Mouse (Mus musculus) spleen, adult 2 months (tissue): ENCODE measurements around the gene Hist2h2aa2. TPM values are rescaled to one million over a fixed set of nuclear protein-coding genes. Genes with fewer than 3 reads are reported as not detected.

Experiments
- DNase-seq, 2 experiments: peaks; one replicate each; pipeline versions ENCODE4 v3.0.0 to v3.0.0-alpha.2; 2012 to 2021; ENCODE audit warnings: low spot score in 2 of 2, low read depth in 1 of 2
- H3K27ac ChIP-seq: fragments of 200-500 bp; 2 replicates; pipeline ENCODE4 v1.5.1; 2012; ENCODE audit warnings: low read length, inconsistent platforms; ENCODE audit not compliant: insufficient read depth
- H3K27me3 ChIP-seq: fragments of 200-500 bp; 2 replicates; pipeline ENCODE4 v1.6.1; 2012; ENCODE audit warnings: mild to moderate bottlenecking, moderate library complexity, low read length, inconsistent platforms; ENCODE audit not compliant: control insufficient read depth, insufficient read depth
- H3K36me3 ChIP-seq: fragments of 200-500 bp; 2 replicates; pipeline ENCODE4 v1.6.1; 2012; ENCODE audit warnings: mild to moderate bottlenecking, low read length, inconsistent platforms; ENCODE audit not compliant: control insufficient read depth, insufficient read depth
- H3K4me1 ChIP-seq: fragments of 200-500 bp; 2 replicates; pipeline ENCODE4 v1.6.1; 2011; ENCODE audit warnings: inconsistent platforms; ENCODE audit not compliant: control insufficient read depth, insufficient read depth, insufficient read length
- H3K4me3 ChIP-seq: fragments of 200-500 bp; 2 replicates; pipeline ENCODE4 v1.5.1; 2011; ENCODE audit warnings: mild to moderate bottlenecking, inconsistent platforms; ENCODE audit not compliant: insufficient read depth, insufficient read length; ENCODE audit errors: extremely low read depth
- CTCF ChIP-seq: fragments of 200-500 bp; IDR thresholded peaks from 2 replicates; pipeline ENCODE4 v1.5.1; 2011; ENCODE audit warnings: mild to moderate bottlenecking, inconsistent platforms; ENCODE audit not compliant: insufficient read depth, insufficient read length, insufficient replicate concordance; ENCODE audit errors: extremely low read depth
- POLR2A ChIP-seq: fragments of 200-500 bp; IDR thresholded peaks from 2 replicates; pipeline ENCODE4 v1.6.1; 2011; ENCODE audit warnings: low read depth, low read length, inconsistent platforms
- WGBS: fragments of 180-500 bp; shearing (Covaris S2); methylation state at CpG from one replicate; pipeline ENCODE4 v1.1.7; 2018; 5-methylcytosine and 5-hydroxymethylcytosine counted together
- polyA plus RNA-seq: library from polyadenylated mRNA; depleted of rRNA; stranded (reverse); fragments of >200 nt; gene quantifications from 2 replicates; pipeline ENCODE4 v1.2.3, GENCODE M21; 2012

Hist2h2aa2 gene
- polyA plus RNA-seq, 1 experiment = 169 TPM

DNA sequence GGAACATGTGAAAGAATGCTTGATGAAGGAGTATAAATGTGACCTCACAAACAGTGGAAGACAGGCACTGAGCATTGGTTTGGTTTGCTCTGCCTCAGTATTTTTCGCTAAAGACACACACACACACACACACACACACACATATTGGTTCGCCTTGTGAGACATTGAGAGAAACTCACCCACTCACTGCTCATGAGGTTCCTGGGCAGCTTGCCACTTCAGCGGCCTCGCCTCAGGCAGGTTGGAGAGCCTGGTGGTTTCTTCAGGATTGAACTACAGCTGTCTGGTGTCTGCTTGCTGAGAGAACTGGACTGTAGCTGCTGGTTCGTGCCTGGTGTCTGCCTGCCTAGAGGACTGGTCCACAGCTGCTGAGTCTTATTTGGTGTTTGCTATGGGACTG is 20.1 kb upstream of the Hist2h2aa2 start:
- no peaks in the 10 kb centered on the region for H3K36me3 ChIP-seq
- whole genome bisulfite sequencing = 91% methylated on average over 5 of the region's 5 CpGs

GRCm38 (mm10) chr3:96257190-96257589 is 17.1 kb upstream of the Hist2h2aa2 start:
- no peaks in the 10 kb centered on the region; the same call in 1 of the 2 replicates for H3K4me1 ChIP-seq
- no peak overlapping the region for H3K27ac ChIP-seq
- DNase-seq = no peak
- TF ChIP-seq CTCF (no peak), POLR2A (no peak)
- no peaks in the 10 kb centered on the region for H3K27me3 ChIP-seq
- no peak overlapping the region for H3K4me3 ChIP-seq
- 65% methylated on average over 3 of the region's 3 CpGs for WGBS
- H3K36me3 ChIP-seq = no peaks in the 10 kb centered on the region

More for the DNA sequence above, 20.1 kb upstream of the Hist2h2aa2 start:
- no peak overlapping the region for H3K4me3 ChIP-seq
- H3K27ac ChIP-seq = no peak overlapping the region
- peaks cover 4% of the 10 kb centered on the region; the same call in 1 of the 2 replicates for H3K4me1 ChIP-seq
- no peak for TF ChIP-seq CTCF
- TF ChIP-seq POLR2A = no peak
- no peaks in the 10 kb centered on the region for H3K27me3 ChIP-seq
- DNase-seq = no peak

DNA sequence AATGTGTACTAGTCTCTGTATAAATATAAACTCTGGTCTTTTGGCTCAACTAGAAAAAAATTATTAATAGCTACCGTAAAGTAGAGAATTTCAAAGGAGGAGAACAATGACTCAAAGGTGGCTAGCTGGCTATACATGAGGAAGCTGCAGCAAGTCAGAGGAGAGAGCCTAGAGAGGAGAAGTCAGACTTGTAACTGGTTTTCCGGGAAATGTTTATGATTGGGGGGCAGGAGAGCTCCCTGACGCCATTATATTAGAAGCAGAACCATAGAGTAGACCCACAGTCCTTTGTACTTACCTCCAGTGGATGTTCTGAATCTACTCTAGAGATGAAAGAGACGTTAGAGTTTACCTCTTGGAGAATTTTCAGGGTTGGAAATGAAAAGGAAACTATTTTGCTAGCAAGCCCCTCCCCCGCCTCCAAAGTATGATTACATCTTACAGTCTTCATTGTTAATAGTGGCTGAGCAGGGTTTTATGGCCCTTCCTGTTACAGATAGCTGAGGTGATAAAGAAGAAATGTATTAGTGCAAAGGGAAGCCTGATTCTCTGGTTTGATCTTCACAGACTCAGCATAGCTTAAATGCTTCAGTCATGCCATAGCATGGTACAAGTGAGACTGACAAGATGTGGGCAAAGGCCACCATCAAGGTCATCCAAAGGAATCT is 16.0 kb upstream of the Hist2h2aa2 start:
- no peaks in the 10 kb centered on the region for H3K36me3 ChIP-seq
- 62% methylated on average over 5 of the region's 5 CpGs for WGBS
- no peak overlapping the region for H3K4me3 ChIP-seq
- TF ChIP-seq CTCF (no peak), POLR2A (no peak)
- H3K4me1 ChIP-seq = no peaks in the 10 kb centered on the region; the same call in 1 of the 2 replicates
- H3K27ac ChIP-seq = no peak overlapping the region
- DNase-seq = no peak
- no peaks in the 10 kb centered on the region for H3K27me3 ChIP-seq

- no peak overlapping the region for H3K4me3 ChIP-seq
- H3K27me3 ChIP-seq = no peaks in the 10 kb centered on the region
- TF ChIP-seq CTCF (no peak), POLR2A (no peak)
- 85% methylated on average over 10 of the region's 10 CpGs for WGBS
- no peaks in the 10 kb centered on the region for H3K36me3 ChIP-seq
- H3K27ac ChIP-seq = no peak overlapping the region
- H3K4me1 ChIP-seq = no peaks in the 10 kb centered on the region; the same call in 1 of the 2 replicates
- no peak for DNase-seq
These were observed 14.7 kb upstream of the Hist2h2aa2 start for GRCm38 (mm10) chr3:96254683-96255355.

DNA sequence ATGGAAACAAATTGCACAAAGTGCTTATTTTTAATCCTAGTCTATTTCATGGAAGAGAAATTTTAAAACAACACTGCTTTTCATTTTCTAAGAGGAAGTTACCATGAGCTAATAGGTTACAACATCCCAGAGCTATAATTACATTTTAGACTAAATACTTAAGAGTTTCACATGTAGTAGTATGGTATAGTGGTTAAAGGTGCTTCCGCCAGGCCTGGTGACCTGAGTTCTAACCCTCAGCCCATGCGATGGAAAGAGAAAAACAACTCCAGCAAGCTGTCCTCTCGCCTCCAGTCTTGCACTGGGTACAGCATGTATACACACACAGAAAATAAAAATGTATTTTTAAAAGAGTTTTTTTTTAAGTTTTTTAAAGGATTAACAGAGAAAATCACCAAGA is 11.7 kb upstream of the Hist2h2aa2 start:
- peak overlapping the region; percentile 73; the same call in 1 of the 2 replicates for H3K27ac ChIP-seq
- no peak for TF ChIP-seq POLR2A
- 34% methylated on average over 3 of the region's 3 CpGs for WGBS

GRCm38 (mm10) chr3:96250890-96251289 is 10.8 kb upstream of the Hist2h2aa2 start:
- 72% methylated on average over 3 of the region's 3 CpGs for WGBS
- no peaks in the 10 kb centered on the region for H3K27me3 ChIP-seq
- no peaks in the 10 kb centered on the region for H3K4me1 ChIP-seq
- H3K36me3 ChIP-seq = no peaks in the 10 kb centered on the region
- peak overlapping the region; percentile 43 for H3K27ac ChIP-seq
- no peak for DNase-seq
- TF ChIP-seq POLR2A (no peak), CTCF (no peak)
- no peak overlapping the region for H3K4me3 ChIP-seq

More for the DNA sequence above, 11.7 kb upstream of the Hist2h2aa2 start:
- DNase-seq = no peak
- no peak overlapping the region for H3K4me3 ChIP-seq
- no peaks in the 10 kb centered on the region for H3K36me3 ChIP-seq
- H3K4me1 ChIP-seq = no peaks in the 10 kb centered on the region; the same call in 1 of the 2 replicates
- no peaks in the 10 kb centered on the region for H3K27me3 ChIP-seq

DNA sequence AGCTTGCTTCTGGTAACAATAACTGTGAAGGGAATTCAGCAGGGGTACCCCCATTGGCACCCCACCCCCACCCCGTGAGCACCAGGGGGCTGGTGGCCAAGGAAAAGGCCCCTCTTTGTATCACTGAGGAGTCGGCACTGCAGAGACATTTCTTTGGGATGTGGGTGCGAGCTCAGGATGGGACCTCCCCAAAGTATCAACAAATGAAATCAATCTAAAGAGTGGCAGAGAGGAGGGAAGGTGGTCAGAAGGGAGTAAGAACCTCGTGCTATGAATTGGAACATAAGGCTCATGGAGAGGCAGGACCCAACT is 8.9 kb upstream of the Hist2h2aa2 start:
- peaks cover 4% of the 10 kb centered on the region; the same call in 1 of the 2 replicates for H3K4me1 ChIP-seq
- no peaks in the 10 kb centered on the region for H3K36me3 ChIP-seq
- no peak overlapping the region for H3K4me3 ChIP-seq
- DNase-seq = no peak
- H3K27ac ChIP-seq = no peak overlapping the region
- WGBS = 88% methylated on average over 4 of the region's 4 CpGs
- no peak for TF ChIP-seq CTCF
- no peak for TF ChIP-seq POLR2A
- no peaks in the 10 kb centered on the region for H3K27me3 ChIP-seq
